Mouse (Mus musculus) stomach, embryonic 16.5 days (tissue): ENCODE results near the gene Gm14401. TPM values are rescaled to one million over a fixed set of nuclear protein-coding genes. Genes with fewer than 3 reads are reported as not detected.
"Not testable (repeated sequence)": the region's sequence is repeated elsewhere in the genome, so short reads cannot be mapped to it uniquely, and the experiment has no call there.

ENCODE experiments used
- ATAC-seq: fragments of 200-750 bp; cut with Nextera tagmentation; 2 replicates; pipeline ENCODE4 v1.8.0; 2017; ENCODE audit warnings: moderate number of reproducible peaks, moderate TSS enrichment; ENCODE audit not compliant: insufficient read depth, low FRiP score
- H3K27ac ChIP-seq: fragments of 300-500 bp; sonication (generic); 2 replicates; pipeline ENCODE4 v1.5.1; 2014; ENCODE audit warnings: low read length
- H3K27me3 ChIP-seq: fragments of 300-500 bp; sonication (generic); 2 replicates; pipeline ENCODE4 v1.6.1; 2014; ENCODE audit warnings: low read length, control low read depth, mixed read lengths; ENCODE audit not compliant: control insufficient read depth, insufficient read depth
- H3K36me3 ChIP-seq: fragments of 300-500 bp; sonication (generic); 2 replicates; pipeline ENCODE4 v1.6.1; 2014; ENCODE audit warnings: low read length; ENCODE audit not compliant: control insufficient read depth, insufficient read depth
- H3K4me1 ChIP-seq: fragments of 300-500 bp; sonication (generic); 2 replicates; pipeline ENCODE4 v1.6.1; 2014; ENCODE audit warnings: low read length, control low read depth, mixed read lengths; ENCODE audit not compliant: control insufficient read depth, insufficient read depth
- H3K4me2 ChIP-seq: fragments of 300-500 bp; sonication (generic); 2 replicates; pipeline ENCODE4 v1.6.1; 2014; ENCODE audit warnings: low read depth, low read length, mixed read lengths
- H3K4me3 ChIP-seq: fragments of 300-500 bp; sonication (generic); replicated peaks from 2 replicates; pipeline ENCODE4 v1.5.1; 2014; ENCODE audit warnings: mild to moderate bottlenecking, low read length
- H3K9ac ChIP-seq: fragments of 300-500 bp; sonication (generic); 2 replicates; pipeline ENCODE4 v1.6.1; 2014; ENCODE audit warnings: low read length
- H3K9me3 ChIP-seq: fragments of 300-500 bp; sonication (generic); replicated peaks from 2 replicates; pipeline ENCODE4 v1.6.1; 2016; ENCODE audit warnings: low read length, control low read depth; ENCODE audit not compliant: control insufficient read depth
- WGBS: fragments of 180-500 bp; shearing (Covaris S2); extraction: QIAGEN DNeasy Blood & Tissue Kit; methylation state at CpG from one replicate; pipeline ENCODE4 v1.1.7; 2014; 5-methylcytosine and 5-hydroxymethylcytosine counted together
- polyA plus RNA-seq: library from polyadenylated mRNA; unstranded; fragments of >200 nt; fragmentation: Nextera tagmentation; extraction: Ambion mirVana; gene quantifications from 2 replicates; pipeline ENCODE4 v1.2.1, GENCODE M21; 2015

Gm14401 gene
- polyA plus RNA-seq: not detected in 2 replicates

- not testable (repeated sequence) for H3K4me3 ChIP-seq, H3K27ac ChIP-seq, H3K9ac ChIP-seq, H3K9me3 ChIP-seq, H3K27me3 ChIP-seq, H3K36me3 ChIP-seq, H3K4me1 ChIP-seq, ATAC-seq, H3K4me2 ChIP-seq
- WGBS: 65% methylated on average over 7 of the region's 7 CpGs
Measured at GRCm38 (mm10) chr2:177073432-177074423, at the start of gene Gm14401. Gene Gm14401 (plus strand): TSS chr2:177074320.

- H3K27ac ChIP-seq, H3K9ac ChIP-seq, H3K4me1 ChIP-seq, H3K36me3 ChIP-seq, H3K27me3 ChIP-seq, ATAC-seq, H3K9me3 ChIP-seq, H3K4me3 ChIP-seq, H3K4me2 ChIP-seq: not testable (repeated sequence)
- 85% methylated on average over 1 of the region's 1 CpGs for WGBS
Measured at GRCm38 (mm10) chr2:177072807-177073206, 1.3 kb upstream of the Gm14401 start.

DNA sequence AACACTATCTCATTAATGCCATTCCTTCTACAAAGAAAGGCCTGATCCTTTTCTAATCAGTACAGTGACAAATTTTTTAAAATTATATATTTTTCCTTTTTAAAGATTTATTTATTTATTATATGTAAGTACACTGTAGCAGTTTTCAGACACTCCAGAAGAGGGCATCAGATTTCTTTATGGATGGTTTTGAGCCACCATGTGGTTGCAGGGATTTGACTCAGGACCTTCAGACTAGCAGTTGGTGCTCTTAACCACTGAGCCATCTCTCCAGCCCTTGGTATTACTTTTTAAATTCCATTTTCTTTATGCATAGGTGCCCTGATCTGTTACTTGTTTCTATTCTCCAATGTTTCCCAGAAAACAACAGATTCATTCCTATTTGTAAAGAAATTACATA lies 895 bp downstream of the Gm14401 start:
- not testable (repeated sequence) for H3K9me3 ChIP-seq, H3K36me3 ChIP-seq, H3K27ac ChIP-seq, ATAC-seq, H3K9ac ChIP-seq, H3K4me2 ChIP-seq, H3K4me1 ChIP-seq, H3K4me3 ChIP-seq, H3K27me3 ChIP-seq

- not testable (repeated sequence) for ATAC-seq, H3K27ac ChIP-seq, H3K36me3 ChIP-seq, H3K27me3 ChIP-seq, H3K4me1 ChIP-seq, H3K4me2 ChIP-seq, H3K4me3 ChIP-seq, H3K9me3 ChIP-seq, H3K9ac ChIP-seq
- WGBS: 71% methylated on average over 1 of the region's 1 CpGs
Measured at GRCm38 (mm10) chr2:177079866-177080265, 5.7 kb downstream of the Gm14401 start.

DNA sequence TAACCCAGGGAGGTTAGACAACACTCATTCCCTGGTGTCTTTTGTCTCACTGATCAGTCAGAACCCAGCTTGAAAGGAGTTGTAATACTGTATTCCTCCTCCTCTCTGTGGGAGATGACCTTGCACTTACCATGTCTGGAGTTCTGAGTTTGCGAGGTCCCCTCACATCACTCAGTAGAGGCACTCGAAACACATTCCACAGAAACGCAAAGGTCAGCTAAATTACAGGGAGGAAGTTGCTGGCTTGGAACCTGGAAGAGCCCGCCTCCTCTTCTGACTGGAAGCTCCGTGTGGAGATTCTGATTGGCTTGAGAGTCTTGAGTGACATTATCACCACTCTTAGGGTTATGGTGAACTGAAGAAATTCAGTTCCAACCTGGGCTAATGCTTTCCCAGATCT lies 35.0 kb downstream of the Gm14401 start:
- not testable (repeated sequence) for H3K36me3 ChIP-seq, H3K27ac ChIP-seq, H3K9me3 ChIP-seq, H3K4me3 ChIP-seq, ATAC-seq, H3K4me1 ChIP-seq, H3K27me3 ChIP-seq, H3K4me2 ChIP-seq, H3K9ac ChIP-seq
- WGBS: 85% methylated on average over 5 of the region's 5 CpGs

DNA sequence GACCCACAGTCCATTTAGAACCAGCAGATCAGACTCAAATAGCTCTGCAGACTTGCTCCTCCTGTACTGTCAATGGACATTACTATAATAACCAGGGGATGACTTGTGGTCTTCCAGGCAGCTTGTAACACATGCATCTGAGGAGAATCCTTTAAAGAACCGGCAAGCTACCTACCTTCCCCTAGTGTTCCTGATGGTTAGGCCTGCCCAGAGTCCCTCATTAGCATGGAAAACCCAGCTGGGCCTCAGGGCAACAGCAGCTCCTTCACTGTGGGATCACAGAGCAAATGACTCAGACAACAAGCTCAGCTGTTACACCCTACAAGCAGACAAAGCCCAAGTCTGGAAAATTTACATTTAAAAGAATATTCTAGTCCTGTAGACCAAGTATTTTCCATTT lies 55.0 kb downstream of the Gm14401 start:
- H3K4me1 ChIP-seq, H3K9me3 ChIP-seq, H3K4me2 ChIP-seq, H3K36me3 ChIP-seq, H3K27me3 ChIP-seq, H3K9ac ChIP-seq, ATAC-seq, H3K27ac ChIP-seq, H3K4me3 ChIP-seq: not testable (repeated sequence)
- 43% methylated on average over 1 of the region's 1 CpGs for WGBS

Other genes with a start within 250 kb of the Gm14401 start
- not detected in 2 replicates for gene Gm14408, start 243.2 kb upstream of the Gm14401 start, polyA plus RNA-seq
- gene Gm14296, start 146.5 kb upstream of the Gm14401 start, polyA plus RNA-seq: 7.8 and 12.0 TPM in 2 replicates
- 7.0 and 8.2 TPM in 2 replicates for gene Gm14419, start 73.4 kb upstream of the Gm14401 start, polyA plus RNA-seq
- 21.8 TPM in 2 replicates for gene Gm14410, start 132.1 kb downstream of the Gm14401 start, polyA plus RNA-seq
- not detected in 2 replicates for gene Gm14409, start 192.7 kb downstream of the Gm14401 start, polyA plus RNA-seq
- gene Gm14412, start 250.0 kb downstream of the Gm14401 start, polyA plus RNA-seq: 0.29 and 0.39 TPM in 2 replicates